Comparison of ENCODE assay signal across 21 mouse cellular contexts in genomic region chr17:12102326-12102725, GRCm38 (mm10).
"Had no signal": no experiment of that assay in that cellular context is flagged by ENCODE, and none has a peak within 500 bp of the region (broad histone marks: within the 10 kb centered on the region; RNA-seq: fewer than 3 reads in every experiment).

No protein-coding gene starts in this region.

- DNase-seq: heart, postnatal 10 days; heart, postnatal 36 days; heart, postnatal 4 days; kidney, adult 11 months; kidney, adult 18-20 months; kidney, adult 2 months; kidney, adult 8-10 months; kidney, adult 9 months; kidney, postnatal 10 days; kidney, postnatal 14 days; kidney, postnatal 25 days; kidney, postnatal 36 days; kidney, postnatal 4 days; layer of hippocampus, adult 9-11 months; layer of hippocampus, postnatal 36 days had no signal

- ATAC-seq: hindbrain, embryonic 16.5 days; hindbrain, postnatal 0 days; inflammation-experienced regulatory T-cells, adult 6 months; intestine, embryonic 15.5 days; intestine, embryonic 16.5 days; intestine, postnatal 0 days had no signal
